Mouse (Mus musculus): Measurements from ENCODE around the gene Gm45062.

Gm45062 gene

GRCm38 (mm10) chr6:8619582-8620350 lies 360.5 kb downstream of the Gm45062 start:
- DNase-seq (ENCODE audit: low read depth, low spot score) = no peak

- no peak for DNase-seq (ENCODE audit: low read depth, low spot score)
Observed at GRCm38 (mm10) chr6:8623045-8623444, 363.8 kb downstream of the Gm45062 start.

GRCm38 (mm10) chr6:8628226-8628625 lies 369.0 kb downstream of the Gm45062 start:
- no peak for DNase-seq (ENCODE audit: low read depth, low spot score)

- no peak for DNase-seq (ENCODE audit: low read depth, low spot score)
Observed at GRCm38 (mm10) chr6:8628715-8629267, 369.5 kb downstream of the Gm45062 start.

DNA sequence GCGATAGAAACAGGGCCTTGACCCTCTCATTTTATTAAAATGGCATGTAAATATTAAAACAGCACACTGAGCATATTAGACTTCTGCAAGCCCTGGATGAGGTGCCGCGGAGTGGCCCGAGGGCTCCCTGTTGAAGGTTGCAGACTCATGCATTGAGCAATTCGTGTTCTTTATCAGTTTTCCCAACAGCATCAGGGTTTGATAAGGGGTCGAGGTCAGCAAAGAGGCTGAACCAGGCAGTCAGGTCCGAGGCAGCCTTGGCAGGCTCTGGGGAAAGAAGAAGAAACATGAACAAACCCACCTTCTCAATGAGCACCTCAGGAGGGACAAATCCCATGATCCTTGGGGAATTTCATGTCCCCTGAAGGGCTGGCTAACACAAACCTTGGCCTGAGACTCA lies 371.3 kb downstream of the Gm45062 start:
- DNase-seq (ENCODE audit: low read depth, low spot score) = no peak

DNA sequence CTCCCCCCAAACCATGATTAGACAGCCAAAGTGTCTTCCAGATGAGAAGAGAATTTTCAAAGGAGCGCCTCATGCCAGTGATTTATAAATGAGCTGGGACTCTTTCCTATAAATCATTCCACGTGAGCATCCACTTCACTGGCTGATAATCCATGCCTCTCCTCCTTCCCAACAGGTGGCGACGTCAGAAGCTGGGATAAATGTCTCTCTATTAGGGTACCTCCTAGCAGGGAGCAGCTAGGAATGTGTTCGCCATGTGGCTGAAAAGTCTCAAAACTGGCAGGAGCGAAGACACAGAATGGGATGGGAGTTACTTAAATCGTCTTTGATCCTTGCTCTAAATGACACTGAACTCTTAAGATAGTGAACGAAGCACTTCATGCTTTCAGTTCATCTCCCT lies 372.1 kb downstream of the Gm45062 start:
- no peak for DNase-seq (ENCODE audit: low read depth, low spot score)

- no peak for DNase-seq (ENCODE audit: low read depth, low spot score)
Observed at GRCm38 (mm10) chr6:8631986-8632632, 372.9 kb downstream of the Gm45062 start.

DNA sequence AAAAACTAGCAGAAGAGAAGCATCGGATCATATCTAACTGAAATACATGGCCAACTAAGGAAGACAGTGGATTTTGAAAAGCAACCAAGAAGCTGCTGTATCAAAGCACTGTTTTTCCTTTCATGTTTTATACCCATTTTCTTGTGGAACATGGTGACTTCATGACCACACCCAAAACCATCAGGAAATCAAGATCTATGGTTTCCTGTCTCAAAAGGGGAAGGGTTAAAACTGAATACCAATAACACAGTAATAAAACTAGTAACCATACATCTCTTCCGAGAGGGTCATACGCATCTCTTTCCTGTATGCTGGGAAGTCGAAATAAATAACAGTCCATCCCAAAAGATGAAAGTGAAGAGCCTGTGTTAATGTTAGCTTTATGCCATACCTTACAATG lies 373.5 kb downstream of the Gm45062 start:
- DNase-seq (ENCODE audit: low read depth, low spot score) = no peak

DNA sequence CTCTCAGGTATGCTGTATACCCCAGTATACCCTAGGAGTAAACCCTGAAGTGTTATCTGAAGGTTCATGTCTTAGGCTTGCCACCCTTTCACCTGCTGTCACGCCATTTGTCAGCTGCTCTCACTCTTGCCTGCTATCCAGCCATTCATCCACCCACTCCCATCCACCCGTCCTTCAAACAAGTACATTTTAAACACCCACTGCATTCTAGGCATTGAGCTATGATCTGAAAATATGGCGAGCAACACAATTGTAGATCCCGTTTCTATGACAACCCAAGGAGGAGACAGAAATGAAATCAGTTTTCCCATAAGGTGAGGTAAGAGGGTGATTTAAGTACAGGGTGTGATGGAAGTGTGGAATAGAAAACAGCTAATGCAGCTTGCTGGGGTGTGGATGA lies 378.9 kb downstream of the Gm45062 start:
- no peak for DNase-seq (ENCODE audit: low read depth, low spot score)

- DNase-seq (ENCODE audit: low read depth, low spot score) = no peak
Observed at GRCm38 (mm10) chr6:8638899-8639298, 379.6 kb downstream of the Gm45062 start.

GRCm38 (mm10) chr6:8639526-8639925 lies 380.3 kb downstream of the Gm45062 start:
- DNase-seq (ENCODE audit: low read depth, low spot score) = no peak

DNA sequence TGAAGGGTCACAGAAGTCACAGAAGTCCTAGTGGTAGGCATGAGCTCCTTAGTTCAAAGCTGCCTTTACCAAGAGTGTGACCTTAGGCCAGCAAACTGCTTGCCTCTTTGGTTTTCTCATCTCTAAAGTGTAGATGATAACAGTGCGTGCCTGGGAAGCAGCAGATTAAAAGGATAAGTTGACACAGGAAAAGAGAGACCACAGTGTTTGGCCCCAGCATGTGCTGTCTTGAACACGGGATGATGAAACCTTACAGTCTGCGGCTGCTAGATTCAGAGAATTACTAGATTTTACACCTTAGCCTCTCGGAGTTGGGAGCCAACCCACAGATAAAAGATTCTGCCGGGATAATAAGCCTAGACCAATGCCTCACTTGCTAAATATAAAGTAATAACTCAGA lies 381.6 kb downstream of the Gm45062 start:
- no peak for DNase-seq (ENCODE audit: low read depth, low spot score)

GRCm38 (mm10) chr6:8644703-8645102 lies 385.5 kb downstream of the Gm45062 start:
- DNase-seq (ENCODE audit: low read depth, low spot score) = no peak

GRCm38 (mm10) chr6:8645708-8646107 lies 386.5 kb downstream of the Gm45062 start:
- DNase-seq (ENCODE audit: low read depth, low spot score) = no peak

All from brain, embryonic 18.5 days (tissue).